Mouse (Mus musculus) liver, adult 2 months (tissue): ENCODE measurements around the gene Gm13695. TPM values are rescaled to one million over a fixed set of nuclear protein-coding genes. Genes with fewer than 3 reads are reported as not detected.
A peak's percentile ranks its signal among the peaks of the same experiment; 100 is the strongest.
"Not testable (repeated sequence)": the region's sequence is repeated elsewhere in the genome, so short reads cannot be mapped to it uniquely, and the experiment has no call there.

Experiments
- DNase-seq: peaks from one replicate; pipeline ENCODE4 v3.0.0-alpha.2; 2011; ENCODE audit warnings: low read depth, low spot score; ENCODE audit errors: extremely low read depth
- H3K27ac ChIP-seq: fragments of 200-500 bp; replicated peaks from 2 replicates; pipeline ENCODE4 v1.5.1; 2012; ENCODE audit warnings: low read depth, mild to moderate bottlenecking, control low read depth, inconsistent platforms, low read length; ENCODE audit not compliant: insufficient read depth
- H3K27me3 ChIP-seq: fragments of 200-500 bp; 2 replicates; pipeline ENCODE4 v1.6.1; 2012; ENCODE audit warnings: mild to moderate bottlenecking, moderate library complexity, low read length, inconsistent platforms; ENCODE audit not compliant: control insufficient read depth, insufficient read depth
- H3K36me3 ChIP-seq: fragments of 200-500 bp; 2 replicates; pipeline ENCODE4 v1.6.1; 2012; ENCODE audit warnings: low read length, inconsistent platforms; ENCODE audit not compliant: control insufficient read depth, insufficient read depth
- H3K4me1 ChIP-seq: fragments of 200-500 bp; 2 replicates; pipeline ENCODE4 v1.6.1; 2011; ENCODE audit warnings: low read length; ENCODE audit not compliant: control insufficient read depth, insufficient read depth
- H3K4me3 ChIP-seq: fragments of 200-500 bp; 2 replicates; pipeline ENCODE4 v1.5.1; 2011; ENCODE audit warnings: low read depth, mild to moderate bottlenecking, control low read depth, low read length, moderate library complexity; ENCODE audit not compliant: insufficient read depth
- H3K79me2 ChIP-seq: fragments of 200-500 bp; 2 replicates; pipeline ENCODE4 v1.6.1; 2012; ENCODE audit warnings: inconsistent platforms, mild to moderate bottlenecking, low read length, moderate library complexity; ENCODE audit not compliant: control insufficient read depth, insufficient read depth
- H3K9ac ChIP-seq: fragments of 200-500 bp; 2 replicates; pipeline ENCODE4 v1.6.1; 2012; ENCODE audit warnings: low read depth, mild to moderate bottlenecking, control low read depth, inconsistent platforms, low read length
- CTCF ChIP-seq: fragments of 200-500 bp; IDR thresholded peaks from 2 replicates; pipeline ENCODE4 v1.5.1; 2011; ENCODE audit warnings: low read depth, low read length, control low read depth
- POLR2A ChIP-seq: fragments of 200-500 bp; IDR thresholded peaks from 2 replicates; pipeline ENCODE4 v1.6.1; 2011; ENCODE audit warnings: low read length, control low read depth; ENCODE audit not compliant: insufficient read depth; ENCODE audit errors: extremely low read depth
- WGBS: fragments of 180-500 bp; shearing (Covaris S2); methylation state at CpG from one replicate; pipeline ENCODE4 v1.1.7; 2018; 5-methylcytosine and 5-hydroxymethylcytosine counted together
- polyA plus RNA-seq: library from polyadenylated mRNA; depleted of rRNA; stranded (reverse); fragments of >200 nt; gene quantifications from 2 replicates; pipeline ENCODE4 v1.2.3, GENCODE M21; 2012; rRNA removed
- total RNA-seq: library from RNA; depleted of rRNA; stranded (reverse); fragments of >200 nt; gene quantifications from 2 replicates; pipeline ENCODE4 v1.2.3, GENCODE M21; 2014; rRNA removed

The Gm13695 gene
- not detected in 2 replicates for total RNA-seq
- polyA plus RNA-seq: not detected in 2 replicates

DNA sequence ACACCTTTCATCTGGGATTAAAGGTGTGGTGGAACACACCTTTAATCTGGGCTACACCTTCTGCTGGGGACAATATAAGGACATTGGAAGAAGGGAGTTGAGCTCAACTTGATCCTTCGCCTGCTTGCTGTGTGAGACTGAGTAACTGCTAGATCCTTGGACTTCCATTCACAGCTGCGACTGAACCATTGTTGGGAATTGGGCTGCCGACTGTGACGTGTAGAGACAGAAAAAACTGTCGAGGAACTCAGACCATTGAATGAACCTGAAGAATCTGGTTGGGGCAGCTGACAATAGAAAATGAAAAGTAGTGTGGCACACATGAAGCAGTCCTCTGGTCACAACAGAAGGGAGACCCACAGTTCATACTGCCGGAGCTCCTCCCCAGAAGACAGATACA is at the start of gene Gm13695:
Gene Gm13695, plus strand, starts transcription at position 301 of the 400 bp plus-strand sequence.
- not testable (repeated sequence) for H3K4me3 ChIP-seq, H3K36me3 ChIP-seq, H3K27ac ChIP-seq, DNase-seq, H3K9ac ChIP-seq, H3K79me2 ChIP-seq, H3K27me3 ChIP-seq, H3K4me1 ChIP-seq
- no CpG with 5 or more reads among the region's 6 CpGs for WGBS

DNA sequence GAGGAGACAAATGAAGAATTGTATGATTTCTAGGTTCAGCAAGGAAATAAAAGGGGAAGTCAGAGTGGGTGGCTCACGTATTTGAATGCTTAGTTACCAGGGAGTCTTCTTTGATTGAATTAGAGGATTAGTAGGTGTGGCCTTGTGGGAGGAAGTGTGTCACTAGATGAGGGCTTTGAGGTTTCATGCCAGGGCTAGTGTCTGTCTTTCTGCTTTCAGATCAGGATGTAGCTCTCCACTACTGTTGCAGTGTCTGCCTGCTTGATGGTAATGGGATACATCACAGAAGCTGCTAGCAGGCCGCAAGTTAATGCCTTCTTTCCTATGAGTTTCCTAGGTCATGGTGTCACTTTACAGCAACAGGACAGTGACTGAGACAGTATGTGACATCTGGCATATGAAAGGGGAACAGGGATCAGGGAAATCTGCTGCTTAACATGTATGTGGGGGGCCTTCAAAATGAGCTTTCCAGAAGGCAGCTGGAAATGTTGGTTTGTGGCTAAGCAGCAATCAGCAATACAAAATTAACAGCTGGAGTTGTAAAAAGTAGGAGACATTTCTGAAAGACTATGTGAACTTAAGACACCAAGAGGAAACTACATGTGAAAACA is 37.5 kb upstream of the Gm13695 start:
- no peak overlapping the region for H3K4me3 ChIP-seq
- no peaks in the 10 kb centered on the region for H3K27me3 ChIP-seq
- no peaks in the 10 kb centered on the region for H3K79me2 ChIP-seq
- TF ChIP-seq CTCF: no peak
- TF ChIP-seq POLR2A: no peak
- H3K9ac ChIP-seq: no peak overlapping the region
- DNase-seq: no peak
- no peak overlapping the region for H3K27ac ChIP-seq
- no peaks in the 10 kb centered on the region for H3K4me1 ChIP-seq
- no peaks in the 10 kb centered on the region for H3K36me3 ChIP-seq
- 73% methylated on average over 2 of the region's 2 CpGs for WGBS

- WGBS: 4% methylated on average over 20 of the region's 20 CpGs
- H3K4me1 ChIP-seq: no peaks in the 10 kb centered on the region
- no peaks in the 10 kb centered on the region for H3K36me3 ChIP-seq
- H3K4me3 ChIP-seq: no peak within 1 kb of the TSS
- TF ChIP-seq POLR2A (no peak), CTCF (no peak)
- no peak within 1 kb of the TSS for H3K9ac ChIP-seq
- peak; percentile 52 for DNase-seq
- no peak within 1 kb of the TSS for H3K27ac ChIP-seq
- no peaks in the 10 kb centered on the region for H3K27me3 ChIP-seq
- H3K79me2 ChIP-seq: no peaks in the 10 kb centered on the region
These were observed 26.2 kb upstream of the Gm13695 start, which contains the start of gene Zswim2 for GRCm38 (mm10) chr2:83940931-83941361. Gene Zswim2 (minus strand): TSS chr2:83941228.

GRCm38 (mm10) chr2:83941378-83941777 is 25.7 kb upstream of the Gm13695 start:
- H3K27me3 ChIP-seq: no peaks in the 10 kb centered on the region
- H3K36me3 ChIP-seq: no peaks in the 10 kb centered on the region
- no peaks in the 10 kb centered on the region for H3K4me1 ChIP-seq
- no peak for DNase-seq
- no peak overlapping the region for H3K27ac ChIP-seq
- 33% methylated on average over 3 of the region's 3 CpGs for WGBS
- H3K4me3 ChIP-seq: no peak overlapping the region
- H3K9ac ChIP-seq: no peak overlapping the region
- TF ChIP-seq CTCF (no peak), POLR2A (no peak)
- no peaks in the 10 kb centered on the region for H3K79me2 ChIP-seq

DNA sequence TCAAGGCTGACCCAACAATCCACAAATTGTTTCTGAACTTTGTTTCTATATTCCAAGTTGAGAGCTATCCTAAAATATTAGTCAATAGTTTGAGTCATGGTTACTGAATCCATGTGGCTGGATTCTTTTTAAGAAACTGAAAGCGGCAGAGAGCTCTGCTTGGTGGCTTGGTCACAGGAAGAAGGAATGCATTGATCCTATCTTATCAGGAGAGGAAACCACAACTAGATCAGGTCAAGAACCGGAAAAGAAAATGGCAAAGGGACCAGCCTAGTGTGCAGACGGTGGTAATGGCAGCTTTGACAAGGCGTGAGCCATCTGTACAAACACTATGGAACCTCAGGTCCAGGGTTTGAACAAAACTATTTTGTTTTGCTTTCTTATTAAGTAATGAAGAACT is 25.3 kb upstream of the Gm13695 start:
- Histone ChIP-seq H3K79me2 (no peaks in the 10 kb centered on the region), H3K9ac (no peak overlapping the region), H3K4me1 (no peaks in the 10 kb centered on the region), H3K27ac (no peak overlapping the region), H3K27me3 (no peaks in the 10 kb centered on the region), H3K36me3 (no peaks in the 10 kb centered on the region), H3K4me3 (no peak overlapping the region)
- no peak for DNase-seq
- WGBS: 60% methylated on average over 4 of the region's 4 CpGs
- no peak for TF ChIP-seq POLR2A
- TF ChIP-seq CTCF: no peak

GRCm38 (mm10) chr2:83955393-83955792 is 11.7 kb upstream of the Gm13695 start, which contains the start of gene Gm13698:
Gene Gm13698 (plus strand): TSS chr2:83955693.
- H3K9ac ChIP-seq, H3K4me3 ChIP-seq, H3K36me3 ChIP-seq, H3K79me2 ChIP-seq, H3K27ac ChIP-seq, H3K27me3 ChIP-seq, H3K4me1 ChIP-seq, DNase-seq: not testable (repeated sequence)
- no CpG with 5 or more reads among the region's 6 CpGs for WGBS

DNA sequence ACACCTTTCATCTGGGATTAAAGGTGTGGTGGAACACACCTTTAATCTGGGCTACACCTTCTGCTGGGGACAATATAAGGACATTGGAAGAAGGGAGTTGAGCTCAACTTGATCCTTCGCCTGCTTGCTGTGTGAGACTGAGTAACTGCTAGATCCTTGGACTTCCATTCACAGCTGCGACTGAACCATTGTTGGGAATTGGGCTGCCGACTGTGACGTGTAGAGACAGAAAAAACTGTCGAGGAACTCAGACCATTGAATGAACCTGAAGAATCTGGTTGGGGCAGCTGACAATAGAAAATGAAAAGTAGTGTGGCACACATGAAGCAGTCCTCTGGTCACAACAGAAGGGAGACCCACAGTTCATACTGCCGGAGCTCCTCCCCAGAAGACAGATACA is 5.9 kb upstream of the Gm13695 start, which contains the start of gene Gm13693:
Gene Gm13693, plus strand, starts transcription at position 301 of the 400 bp plus-strand sequence.
- H3K27me3 ChIP-seq, DNase-seq, H3K4me3 ChIP-seq, H3K9ac ChIP-seq, H3K79me2 ChIP-seq, H3K4me1 ChIP-seq, H3K36me3 ChIP-seq, H3K27ac ChIP-seq: not testable (repeated sequence)
- WGBS: no CpG with 5 or more reads among the region's 6 CpGs

DNA sequence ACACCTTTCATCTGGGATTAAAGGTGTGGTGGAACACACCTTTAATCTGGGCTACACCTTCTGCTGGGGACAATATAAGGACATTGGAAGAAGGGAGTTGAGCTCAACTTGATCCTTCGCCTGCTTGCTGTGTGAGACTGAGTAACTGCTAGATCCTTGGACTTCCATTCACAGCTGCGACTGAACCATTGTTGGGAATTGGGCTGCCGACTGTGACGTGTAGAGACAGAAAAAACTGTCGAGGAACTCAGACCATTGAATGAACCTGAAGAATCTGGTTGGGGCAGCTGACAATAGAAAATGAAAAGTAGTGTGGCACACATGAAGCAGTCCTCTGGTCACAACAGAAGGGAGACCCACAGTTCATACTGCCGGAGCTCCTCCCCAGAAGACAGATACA is 5.7 kb downstream of the Gm13695 start, which contains the start of gene Gm13696:
Gene Gm13696, plus strand, starts transcription at position 301 of the 400 bp plus-strand sequence.
- DNase-seq, H3K4me3 ChIP-seq: not testable (repeated sequence)

DNA sequence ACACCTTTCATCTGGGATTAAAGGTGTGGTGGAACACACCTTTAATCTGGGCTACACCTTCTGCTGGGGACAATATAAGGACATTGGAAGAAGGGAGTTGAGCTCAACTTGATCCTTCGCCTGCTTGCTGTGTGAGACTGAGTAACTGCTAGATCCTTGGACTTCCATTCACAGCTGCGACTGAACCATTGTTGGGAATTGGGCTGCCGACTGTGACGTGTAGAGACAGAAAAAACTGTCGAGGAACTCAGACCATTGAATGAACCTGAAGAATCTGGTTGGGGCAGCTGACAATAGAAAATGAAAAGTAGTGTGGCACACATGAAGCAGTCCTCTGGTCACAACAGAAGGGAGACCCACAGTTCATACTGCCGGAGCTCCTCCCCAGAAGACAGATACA is 11.5 kb downstream of the Gm13695 start, which contains the start of gene Gm13694:
Gene Gm13694, plus strand, starts transcription at position 301 of the 400 bp plus-strand sequence.
- not testable (repeated sequence) for H3K9ac ChIP-seq, H3K27me3 ChIP-seq, H3K4me1 ChIP-seq, H3K4me3 ChIP-seq, DNase-seq, H3K79me2 ChIP-seq, H3K27ac ChIP-seq, H3K36me3 ChIP-seq
- no CpG with 5 or more reads among the region's 6 CpGs for WGBS

More for the DNA sequence above, 5.7 kb downstream of the Gm13695 start, which contains the start of gene Gm13696:
- not testable (repeated sequence) for H3K4me1 ChIP-seq, H3K27ac ChIP-seq, H3K9ac ChIP-seq, H3K27me3 ChIP-seq, H3K36me3 ChIP-seq, H3K79me2 ChIP-seq
- no CpG with 5 or more reads among the region's 6 CpGs for WGBS
